Mouse (Mus musculus) ES-E14 (cell line): ENCODE data around the gene Nrap.

Source experiments
- CHD2 ChIP-seq: IDR thresholded peaks from 2 replicates; pipeline ENCODE4 v1.6.1; 2014; ENCODE audit warnings: mild to moderate bottlenecking, low read depth, low read length, inconsistent platforms
- HCFC1 ChIP-seq: IDR thresholded peaks from 2 replicates; pipeline ENCODE4 v1.6.1; 2012; ENCODE audit warnings: low read length, inconsistent platforms, borderline replicate concordance; ENCODE audit not compliant: insufficient read depth
- MAFK ChIP-seq: IDR thresholded peaks from 2 replicates; pipeline ENCODE4 v1.6.1; 2014; ENCODE audit warnings: mild to moderate bottlenecking, low read depth, low read length, inconsistent platforms; ENCODE audit not compliant: insufficient read depth
- ZC3H11A ChIP-seq: IDR thresholded peaks from 2 replicates; pipeline ENCODE4 v1.6.1; 2012; ENCODE audit warnings: low read depth, mild to moderate bottlenecking, inconsistent platforms, low read length, borderline replicate concordance
- ZNF384 ChIP-seq: IDR thresholded peaks from 2 replicates; pipeline ENCODE4 v1.6.1; 2012; ENCODE audit warnings: low read depth, low read length, inconsistent platforms

- TF ChIP-seq HCFC1 = no peak
- no peak for TF ChIP-seq ZNF384
- TF ChIP-seq MAFK = no peak
- no peak for TF ChIP-seq CHD2
- TF ChIP-seq ZC3H11A = no peak
Measured at GRCm38 (mm10) chr19:56424606-56425395, 35.0 kb upstream of the Nrap start.
